Mouse (Mus musculus) adrenal gland, postnatal 10 days (tissue): ENCODE measurements around the gene Map3k14. TPM values are rescaled to one million over a fixed set of nuclear protein-coding genes. Genes with fewer than 3 reads are reported as not detected.
"Not testable (repeated sequence)": the region's sequence is repeated elsewhere in the genome, so short reads cannot be mapped to it uniquely, and the experiment has no call there.

Source experiments
- DNase-seq: peaks from one replicate; pipeline ENCODE4 v3.0.0; 2021; ENCODE audit warnings: mixed read lengths
- total RNA-seq, 2 experiments: library from RNA; stranded (reverse); gene quantifications; 2 replicates each; pipeline ENCODE4 v1.2.3; 2021

Map3k14 gene
- total RNA-seq, 2 experiments from 2014 or later = 5.2 to 6.9 TPM

- no peak for DNase-seq
These were observed 20.5 kb downstream of the Map3k14 start for GRCm38 (mm10) chr11:103246731-103247290.

GRCm38 (mm10) chr11:103246081-103246730 is 21.1 kb downstream of the Map3k14 start:
- peak; percentile 70 for DNase-seq

GRCm38 (mm10) chr11:103244856-103245255 is 22.4 kb downstream of the Map3k14 start:
- DNase-seq = no peak

GRCm38 (mm10) chr11:103240740-103241139 is 26.5 kb downstream of the Map3k14 start:
- peak; percentile 45 for DNase-seq

GRCm38 (mm10) chr11:103237757-103238156 is 29.5 kb downstream of the Map3k14 start:
- DNase-seq = no peak

GRCm38 (mm10) chr11:103236903-103237302 is 30.4 kb downstream of the Map3k14 start:
- no peak for DNase-seq

- no peak for DNase-seq
These were observed 30.8 kb downstream of the Map3k14 start for GRCm38 (mm10) chr11:103236431-103236830.

GRCm38 (mm10) chr11:103235702-103236101 is 31.6 kb downstream of the Map3k14 start:
- no peak for DNase-seq

- no peak for DNase-seq
These were observed 32.8 kb downstream of the Map3k14 start for GRCm38 (mm10) chr11:103234447-103234846.

- peak; percentile 89 for DNase-seq
These were observed 34.3 kb downstream of the Map3k14 start for GRCm38 (mm10) chr11:103232966-103233365.

- no peak for DNase-seq
These were observed 35.9 kb downstream of the Map3k14 start for GRCm38 (mm10) chr11:103231367-103231766.

GRCm38 (mm10) chr11:103230626-103231025 is 36.6 kb downstream of the Map3k14 start:
- DNase-seq = no peak

GRCm38 (mm10) chr11:103229608-103230007 is 37.7 kb downstream of the Map3k14 start:
- DNase-seq = no peak

GRCm38 (mm10) chr11:103223951-103224456 is 43.3 kb downstream of the Map3k14 start:
- DNase-seq = no peak

- DNase-seq = no peak
These were observed 43.8 kb downstream of the Map3k14 start for GRCm38 (mm10) chr11:103223444-103223843.

GRCm38 (mm10) chr11:103222718-103223117 is 44.6 kb downstream of the Map3k14 start:
- not testable (repeated sequence) for DNase-seq

GRCm38 (mm10) chr11:103221437-103221836 is 45.8 kb downstream of the Map3k14 start:
- DNase-seq = no peak

GRCm38 (mm10) chr11:103219995-103220394 is 47.3 kb downstream of the Map3k14 start:
- DNase-seq = no peak

- DNase-seq = no peak
These were observed 48.0 kb downstream of the Map3k14 start for GRCm38 (mm10) chr11:103219259-103219658.

- DNase-seq = no peak
These were observed 48.8 kb downstream of the Map3k14 start for GRCm38 (mm10) chr11:103218517-103218901.

- peak; percentile 71 for DNase-seq
These were observed 49.3 kb downstream of the Map3k14 start, which contains the start of gene Spata32 for GRCm38 (mm10) chr11:103217790-103218516. TSS of gene Spata32 (minus strand) at chr11:103218432.

GRCm38 (mm10) chr11:103215355-103215754 is 51.9 kb downstream of the Map3k14 start:
- DNase-seq = no peak

- no peak for DNase-seq
These were observed 53.6 kb downstream of the Map3k14 start for GRCm38 (mm10) chr11:103213712-103214111.
